Mouse (Mus musculus) forebrain, embryonic 11.5 days (tissue): ENCODE data around the gene Styxl1. TPM values are rescaled to one million over a fixed set of nuclear protein-coding genes. Genes with fewer than 3 reads are reported as not detected.

Source experiments
- ATAC-seq: fragments of 200-750 bp; cut with Nextera tagmentation; replicated peaks from 2 replicates; pipeline ENCODE4 v1.8.0; 2017; ENCODE audit warnings: moderate TSS enrichment; ENCODE audit not compliant: low FRiP score
- DNase-seq: peaks from one replicate; pipeline ENCODE4 v3.0.0-alpha.2; 2017; ENCODE audit warnings: low spot score
- H3K27ac ChIP-seq: fragments of 300-500 bp; sonication (generic); 2 replicates; pipeline ENCODE4 v1.5.1; 2014; ENCODE audit warnings: low read depth, low read length
- H3K27me3 ChIP-seq: fragments of 300-500 bp; sonication (generic); 2 replicates; pipeline ENCODE4 v1.6.1; 2014; ENCODE audit warnings: mild to moderate bottlenecking, low read length, mixed read lengths; ENCODE audit not compliant: control insufficient read depth, insufficient read depth
- H3K36me3 ChIP-seq: fragments of 300-500 bp; sonication (generic); 2 replicates; pipeline ENCODE4 v1.6.1; 2014; ENCODE audit warnings: mild to moderate bottlenecking, low read length, moderate library complexity, mixed read lengths; ENCODE audit not compliant: control insufficient read depth, insufficient read depth
- H3K4me1 ChIP-seq: fragments of 300-500 bp; sonication (generic); replicated peaks from 2 replicates; pipeline ENCODE4 v1.6.1; 2014; ENCODE audit warnings: low read length, mixed read lengths; ENCODE audit not compliant: control insufficient read depth, insufficient read depth
- H3K4me2 ChIP-seq: fragments of 300-500 bp; sonication (generic); 2 replicates; pipeline ENCODE4 v1.6.1; 2014; ENCODE audit warnings: low read depth, mild to moderate bottlenecking, low read length, moderate library complexity, mixed read lengths; ENCODE audit not compliant: severe bottlenecking
- H3K4me3 ChIP-seq: fragments of 300-500 bp; sonication (generic); 2 replicates; pipeline ENCODE4 v1.5.1; 2014; ENCODE audit warnings: low read depth, low read length
- H3K9ac ChIP-seq: fragments of 300-500 bp; sonication (generic); 2 replicates; pipeline ENCODE4 v1.6.1; 2014; ENCODE audit warnings: low read length
- H3K9me3 ChIP-seq: fragments of 300-500 bp; sonication (generic); 2 replicates; pipeline ENCODE4 v1.6.1; 2016; ENCODE audit warnings: low read length, mixed read lengths; ENCODE audit not compliant: control insufficient read depth
- WGBS: fragments of 180-500 bp; shearing (Covaris S2); extraction: QIAGEN DNeasy Blood & Tissue Kit; methylation state at CpG from one replicate; pipeline ENCODE4 v1.1.7; 2014; 5-methylcytosine and 5-hydroxymethylcytosine counted together
- polyA plus RNA-seq: library from polyadenylated mRNA; unstranded; fragments of >200 nt; fragmentation: Nextera tagmentation; extraction: Ambion mirVana; gene quantifications from 2 replicates; pipeline ENCODE4 v1.2.1, GENCODE M21; 2014

The Styxl1 gene
- polyA plus RNA-seq, 1 experiment from 2014 or later = not detected

GRCm38 (mm10) chr5:135736544-135736943, 41.6 kb downstream of the Styxl1 start:
- Histone ChIP-seq H3K27me3 (no peaks in the 10 kb centered on the region), H3K36me3 (peaks cover 26% of the 10 kb centered on the region)

GRCm38 (mm10) chr5:135735741-135736140, 42.4 kb downstream of the Styxl1 start:
- Histone ChIP-seq H3K36me3 (peaks cover 33% of the 10 kb centered on the region), H3K4me2 (no peak overlapping the region), H3K27me3 (no peaks in the 10 kb centered on the region), H3K9ac (no peak overlapping the region), H3K4me3 (no peak overlapping the region), H3K4me1 (no peaks in the 10 kb centered on the region), H3K27ac (no peak overlapping the region), H3K9me3 (no peaks in the 10 kb centered on the region)
- no peak for ATAC-seq
- DNase-seq = no peak
- 90% methylated on average over 13 of the region's 13 CpGs for WGBS

More at GRCm38 (mm10) chr5:135736544-135736943, 41.6 kb downstream of the Styxl1 start:
- no peaks in the 10 kb centered on the region for H3K4me1 ChIP-seq
- no peaks in the 10 kb centered on the region for H3K9me3 ChIP-seq
- DNase-seq (no peak), ATAC-seq (no peak)
- no peak overlapping the region for H3K9ac ChIP-seq
- H3K27ac ChIP-seq = no peak overlapping the region
- WGBS = 96% methylated on average over 16 of the region's 16 CpGs
- no peak overlapping the region for H3K4me3 ChIP-seq
- no peak overlapping the region for H3K4me2 ChIP-seq

- WGBS = 96% methylated on average over 42 of the region's 42 CpGs
- Histone ChIP-seq H3K4me2 (no peak overlapping the region), H3K36me3 (peaks cover 39% of the 10 kb centered on the region)
These were observed 44.0 kb downstream of the Styxl1 start for GRCm38 (mm10) chr5:135734057-135734680.

GRCm38 (mm10) chr5:135733071-135733470, 45.1 kb downstream of the Styxl1 start:
- H3K27ac ChIP-seq = no peak overlapping the region
- H3K4me1 ChIP-seq = no peaks in the 10 kb centered on the region
- no peaks in the 10 kb centered on the region for H3K27me3 ChIP-seq
- no peak overlapping the region for H3K9ac ChIP-seq
- H3K4me3 ChIP-seq = no peak overlapping the region
- H3K4me2 ChIP-seq = no peak overlapping the region
- DNase-seq (no peak), ATAC-seq (no peak)
- 87% methylated on average over 4 of the region's 4 CpGs for WGBS
- peaks cover 39% of the 10 kb centered on the region for H3K36me3 ChIP-seq
- no peaks in the 10 kb centered on the region for H3K9me3 ChIP-seq

More at GRCm38 (mm10) chr5:135734057-135734680, 44.0 kb downstream of the Styxl1 start:
- Histone ChIP-seq H3K27me3 (no peaks in the 10 kb centered on the region), H3K9me3 (no peaks in the 10 kb centered on the region), H3K4me3 (no peak overlapping the region), H3K27ac (no peak overlapping the region), H3K4me1 (no peaks in the 10 kb centered on the region), H3K9ac (no peak overlapping the region)
- no peak for DNase-seq
- ATAC-seq = no peak

GRCm38 (mm10) chr5:135731322-135731721, 46.9 kb downstream of the Styxl1 start:
- Histone ChIP-seq H3K27me3 (no peaks in the 10 kb centered on the region), H3K4me1 (peaks cover 6% of the 10 kb centered on the region; the same call in 1 of the 2 replicates), H3K36me3 (peaks cover 39% of the 10 kb centered on the region), H3K27ac (no peak overlapping the region), H3K4me3 (no peak overlapping the region), H3K9me3 (no peaks in the 10 kb centered on the region), H3K4me2 (no peak overlapping the region), H3K9ac (no peak overlapping the region)
- ATAC-seq = no peak
- no peak for DNase-seq
- 92% methylated on average over 16 of the region's 16 CpGs for WGBS

GRCm38 (mm10) chr5:135730916-135731315, 47.3 kb downstream of the Styxl1 start:
- WGBS = 97% methylated on average over 10 of the region's 10 CpGs
- ATAC-seq = no peak

GRCm38 (mm10) chr5:135730278-135730677, 47.9 kb downstream of the Styxl1 start:
- Histone ChIP-seq H3K9me3 (no peaks in the 10 kb centered on the region), H3K27ac (no peak overlapping the region), H3K9ac (no peak overlapping the region), H3K4me1 (peaks cover 12% of the 10 kb centered on the region), H3K36me3 (peaks cover 39% of the 10 kb centered on the region), H3K4me3 (no peak overlapping the region), H3K27me3 (no peaks in the 10 kb centered on the region), H3K4me2 (no peak overlapping the region)
- no peak for ATAC-seq
- no peak for DNase-seq
- 97% methylated on average over 10 of the region's 10 CpGs for WGBS

More at GRCm38 (mm10) chr5:135730916-135731315, 47.3 kb downstream of the Styxl1 start:
- Histone ChIP-seq H3K36me3 (peaks cover 39% of the 10 kb centered on the region), H3K4me3 (no peak overlapping the region), H3K27ac (no peak overlapping the region), H3K4me2 (no peak overlapping the region), H3K9ac (no peak overlapping the region), H3K4me1 (peaks cover 9% of the 10 kb centered on the region; the same call in 1 of the 2 replicates), H3K9me3 (no peaks in the 10 kb centered on the region), H3K27me3 (no peaks in the 10 kb centered on the region)
- DNase-seq = no peak

- no peak for ATAC-seq
- no peaks in the 10 kb centered on the region for H3K27me3 ChIP-seq
- H3K9me3 ChIP-seq = no peaks in the 10 kb centered on the region
- H3K4me2 ChIP-seq = no peak overlapping the region
- DNase-seq = no peak
- H3K9ac ChIP-seq = no peak overlapping the region
- H3K4me1 ChIP-seq = peaks cover 21% of the 10 kb centered on the region
- H3K36me3 ChIP-seq = peaks cover 31% of the 10 kb centered on the region
- H3K27ac ChIP-seq = no peak overlapping the region
- H3K4me3 ChIP-seq = no peak overlapping the region
- WGBS = 92% methylated on average over 13 of the region's 13 CpGs
These were observed 48.8 kb downstream of the Styxl1 start for GRCm38 (mm10) chr5:135729351-135729750.

GRCm38 (mm10) chr5:135728361-135728760, 49.8 kb downstream of the Styxl1 start:
- Histone ChIP-seq H3K4me3 (no peak overlapping the region), H3K27ac (no peak overlapping the region), H3K4me1 (peaks cover 26% of the 10 kb centered on the region), H3K27me3 (no peaks in the 10 kb centered on the region), H3K36me3 (peaks cover 21% of the 10 kb centered on the region), H3K9ac (no peak overlapping the region), H3K4me2 (no peak overlapping the region), H3K9me3 (no peaks in the 10 kb centered on the region)
- DNase-seq (no peak), ATAC-seq (no peak)
- 93% methylated on average over 13 of the region's 13 CpGs for WGBS
